Mouse (Mus musculus) kidney, adult 8-10 months (tissue): ENCODE data around the gene Fam131b.

Source experiments
- DNase-seq, 2 experiments: peaks; one replicate each; pipeline ENCODE4 v3.0.0; 2022

The Fam131b gene

GRCm38 (mm10) chr6:42324067-42324481 is 369 bp downstream of the Fam131b start:
- DNase-seq: no peak

- no peak for DNase-seq
These were observed 924 bp downstream of the Fam131b start for GRCm38 (mm10) chr6:42323371-42324066.

- no peak for DNase-seq
These were observed 6.2 kb downstream of the Fam131b start for GRCm38 (mm10) chr6:42318293-42318692.

GRCm38 (mm10) chr6:42310427-42311053 is 13.9 kb downstream of the Fam131b start:
- no peak for DNase-seq

- DNase-seq: no peak
These were observed 14.5 kb downstream of the Fam131b start for GRCm38 (mm10) chr6:42309816-42310378.

- no peak for DNase-seq
These were observed 25.1 kb downstream of the Fam131b start for GRCm38 (mm10) chr6:42299362-42299761.

- DNase-seq: no peak
These were observed 28.8 kb downstream of the Fam131b start for GRCm38 (mm10) chr6:42295549-42296094.

GRCm38 (mm10) chr6:42293327-42293726 is 31.1 kb downstream of the Fam131b start:
- no peak for DNase-seq

GRCm38 (mm10) chr6:42287562-42287961 is 36.9 kb downstream of the Fam131b start:
- no peak for DNase-seq

- DNase-seq: no peak
These were observed 38.0 kb downstream of the Fam131b start, which contains the start of gene Clcn1 for GRCm38 (mm10) chr6:42286448-42286847. Gene Clcn1, plus strand, starts transcription at chr6:42286685.

- DNase-seq: no peak
These were observed 41.4 kb downstream of the Fam131b start for GRCm38 (mm10) chr6:42282865-42283528.

- no peak for DNase-seq
These were observed 48.3 kb downstream of the Fam131b start for GRCm38 (mm10) chr6:42276151-42276550.

- DNase-seq: no peak
These were observed 53.6 kb downstream of the Fam131b start for GRCm38 (mm10) chr6:42270817-42271216.

- DNase-seq: no peak
These were observed 58.8 kb downstream of the Fam131b start for GRCm38 (mm10) chr6:42265391-42266330.
